Comparison of ENCODE assay signal across 28 mouse cellular contexts in the genomic region with DNA sequence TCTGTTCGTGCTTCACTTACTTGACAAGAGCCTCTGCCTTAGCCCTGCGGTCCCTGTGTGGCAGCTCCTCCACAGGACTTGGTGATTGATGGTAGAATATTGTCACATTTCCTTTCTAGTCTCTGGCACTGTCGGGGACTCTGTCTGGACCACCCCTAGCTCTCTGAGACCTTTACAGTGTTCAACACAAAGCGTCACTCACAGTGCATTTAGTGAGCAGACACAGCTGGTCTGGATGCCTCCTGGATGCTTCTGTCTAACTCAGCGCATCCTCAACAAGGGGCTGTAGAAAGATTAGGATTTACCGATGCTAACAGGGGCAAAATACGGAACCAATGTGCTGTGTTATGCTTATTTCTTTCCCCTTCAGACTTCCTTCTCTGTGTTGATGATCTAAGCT. TPM values are rescaled to one million over a fixed set of nuclear protein-coding genes. Genes with fewer than 3 reads are reported as not detected.
DNase-seq lines count a peak whose midpoint lies in the region; ATAC-seq and TF ChIP-seq lines count a peak whose summit lies in the region.
"Had no signal": no experiment of that assay in that cellular context is flagged by ENCODE, and none has a peak within 500 bp of the region (broad histone marks: within the 10 kb centered on the region; RNA-seq: fewer than 3 reads in every experiment).

No protein-coding gene starts in this region.

- no peaks in the 10 kb centered on the region for H3K9me3 ChIP-seq in midbrain, embryonic 15.5 days
- no peaks in the 10 kb centered on the region for H3K9me3 ChIP-seq in midbrain, postnatal 0 days (ENCODE audit: low read length)
- H3K9me3 ChIP-seq: embryonic facial prominence, embryonic 12.5 days had no signal

- no peak for ATAC-seq in midbrain, embryonic 15.5 days (replicated peaks)
- no peak for ATAC-seq in midbrain, postnatal 0 days (ENCODE audit: low FRiP score)
- ATAC-seq: activated CD4-positive, CD25-positive, alpha-beta regulatory T cell, adult 4 months; intestine, embryonic 16.5 days had no signal

- H3K27me3 ChIP-seq in midbrain, embryonic 15.5 days (replicated peaks), result no peaks in the 10 kb centered on the region
- no peaks in the 10 kb centered on the region for H3K27me3 ChIP-seq in midbrain, postnatal 0 days (ENCODE audit: insufficient read depth, low read length)
- H3K27me3 ChIP-seq: embryonic facial prominence, embryonic 12.5 days had no signal

- no peak for DNase-seq in gastrocnemius, adult 2 months
- DNase-seq in gastrocnemius, adult 18-20 months (ENCODE audit: low spot score), result no peak
- no peak for DNase-seq in left cerebral cortex, adult 2 months (ENCODE audit: extremely low spot score in 1 of 2, low spot score in 2 of 2)
- no peak for DNase-seq in left cerebral cortex, postnatal 4 days
- no peak for DNase-seq in midbrain, postnatal 0 days (ENCODE audit: low spot score)
- no peak for DNase-seq in adrenal gland, postnatal 25 days
- DNase-seq: adrenal gland, adult 2 months; B cell, adult 2 months; cerebellum, adult 8-10 months; cerebellum, postnatal 36 days; embryo, embryonic 11 days; gastrocnemius, postnatal 14 days; heart, postnatal 36 days; kidney, adult 8-10 months; layer of hippocampus, postnatal 36 days; liver; lung, adult 2 months; right cerebral cortex, postnatal 14 days; thymus, postnatal 4 days had no signal

- no peak overlapping the region for H3K9ac ChIP-seq in midbrain, embryonic 15.5 days
- 0 out of 2 replicates have a peak overlapping the region, but pooled peaks have one; percentile 1 for H3K9ac ChIP-seq in midbrain, postnatal 0 days (replicated peaks; ENCODE audit: low read length, poor library complexity, severe bottlenecking)
- H3K9ac ChIP-seq: embryonic facial prominence, embryonic 12.5 days; liver, embryonic 14.5 days had no signal

- TF ChIP-seq CTCF in gastrocnemius, adult 2 months (IDR thresholded peaks at IDR 0.05), result no peak
- no peak for TF ChIP-seq CTCF in left cerebral cortex, adult 2 months (IDR thresholded peaks at IDR 0.05)
- no peak for TF ChIP-seq CTCF in midbrain, postnatal 0 days (IDR thresholded peaks at IDR 0.05)

- no peak overlapping the region for H3K4me2 ChIP-seq in midbrain, embryonic 15.5 days
- H3K4me2 ChIP-seq in midbrain, postnatal 0 days (ENCODE audit: low read depth, low read length, poor library complexity, severe bottlenecking), result no peak overlapping the region
- H3K4me2 ChIP-seq: embryonic facial prominence, embryonic 12.5 days; heart, embryonic 11.5 days had no signal

- H3K4me1 ChIP-seq in midbrain, embryonic 15.5 days, result no peaks in the 10 kb centered on the region
- H3K4me1 ChIP-seq in midbrain, postnatal 0 days (ENCODE audit: insufficient read depth, low read length), result no peaks in the 10 kb centered on the region
- H3K4me1 ChIP-seq: embryonic facial prominence, embryonic 12.5 days had no signal

- WGBS in midbrain, embryonic 15.5 days, result 60% methylated on average over 7 of the region's 7 CpGs
- WGBS in midbrain, postnatal 0 days, result 54% methylated on average over 7 of the region's 7 CpGs

- intact Hi-C loops in gastrocnemius, adult 2 months (cut with DNase I), result no loop called here
- intact Hi-C loops in left cerebral cortex, adult 2 months (cut with DNase I), result no loop called here
- intact Hi-C loops in left cerebral cortex, postnatal 4 days (cut with DNase I), result no loop called here

- peak overlapping the region; percentile 50 for H3K27ac ChIP-seq in gastrocnemius, adult 2 months
- H3K27ac ChIP-seq in left cerebral cortex, adult 2 months, result peak overlapping the region; percentile 66
- H3K27ac ChIP-seq in midbrain, embryonic 15.5 days, result peak overlapping the region; percentile 24; the same call in 1 of the 2 replicates
- H3K27ac ChIP-seq in midbrain, postnatal 0 days (ENCODE audit: low read depth, low read length), result no peak overlapping the region
- H3K27ac ChIP-seq: embryonic facial prominence, embryonic 12.5 days; kidney, postnatal 0 days; liver, embryonic 14.5 days; macrophage had no signal

- H3K4me3 ChIP-seq in gastrocnemius, adult 2 months, result no peak overlapping the region
- no peak overlapping the region for H3K4me3 ChIP-seq in left cerebral cortex, adult 2 months
- H3K4me3 ChIP-seq in midbrain, embryonic 15.5 days, result no peak overlapping the region
- H3K4me3 ChIP-seq in midbrain, postnatal 0 days (ENCODE audit: low read depth, low read length), result no peak overlapping the region
- H3K4me3 ChIP-seq: embryonic facial prominence, embryonic 12.5 days had no signal

- H3K36me3 ChIP-seq in midbrain, embryonic 15.5 days (replicated peaks), result no peaks in the 10 kb centered on the region
- H3K36me3 ChIP-seq in midbrain, postnatal 0 days (ENCODE audit: insufficient read depth, low read length), result no peaks in the 10 kb centered on the region
- H3K36me3 ChIP-seq: embryonic facial prominence, embryonic 12.5 days had no signal

RNA-seq across cellular contexts. Expression of a gene that starts 22.0 kb away (rescaled TPM):
- 1 to 10 TPM; 5.6 to 6.0 TPM for total RNA-seq in gastrocnemius, adult 2 months (2021)
- total RNA-seq in gastrocnemius, adult 18-20 months (2021), result 1 to 10 TPM; 3.5 to 5.7 TPM
- total RNA-seq in left cerebral cortex, adult 2 months (2021), result 1 to 10 TPM; 2.9 to 3.9 TPM
- total RNA-seq in left cerebral cortex, postnatal 4 days (2021), result under 1 TPM; 0.28 to 0.38 TPM
- 0.18 and 0.26 TPM in 2 replicates for polyA plus RNA-seq in midbrain, embryonic 15.5 days (2015; fragmentation: Nextera tagmentation; extraction: Ambion mirVana)
- total RNA-seq in midbrain, postnatal 0 days (2014; rRNA removed), result 0.42 and 0.77 TPM in 2 replicates
- polyA plus RNA-seq in midbrain, postnatal 0 days (2015; fragmentation: Nextera tagmentation; extraction: Ambion mirVana), result 0.17 and 0.26 TPM in 2 replicates
- 1.6 and 2.3 TPM in 2 replicates for total RNA-seq in adrenal gland, postnatal 25 days (2021)
- polyA plus RNA-seq: limb, embryonic 11.5 days; macrophage had no signal
